7 mouse cellular contexts compared by ENCODE assay signal in the genomic region with DNA sequence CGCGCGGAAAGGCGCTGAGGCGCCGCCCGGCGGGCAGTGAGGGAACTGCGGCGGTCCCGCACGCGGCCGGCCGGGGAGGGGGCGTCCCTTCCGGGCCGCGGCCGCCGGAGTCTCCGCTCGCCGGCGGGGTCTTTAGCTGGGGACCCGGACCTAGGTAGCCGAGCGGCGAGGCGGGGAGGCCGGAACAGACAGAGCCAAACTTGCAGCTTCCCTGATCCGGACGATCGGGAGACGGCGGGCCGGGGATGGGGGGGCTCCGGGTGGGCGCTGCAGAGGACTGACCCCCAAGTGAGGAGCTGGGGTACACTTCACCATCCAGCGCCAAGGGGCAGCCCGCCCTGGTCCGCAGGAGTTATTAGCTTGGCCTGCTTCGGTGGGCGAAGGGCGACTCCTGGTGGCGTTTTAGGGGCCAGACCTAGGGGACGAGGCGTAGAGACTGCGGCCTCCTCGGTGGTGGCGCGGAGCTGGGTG. TPM values are rescaled to one million over a fixed set of nuclear protein-coding genes. Genes with fewer than 3 reads are reported as not detected.
A peak's percentile ranks its signal among the peaks of the same experiment; 100 is the strongest.
DNase-seq lines count a peak whose midpoint lies in the region; ATAC-seq and TF ChIP-seq lines count a peak whose summit lies in the region.

No protein-coding gene starts in this region.

- peak overlapping the region; percentile 82 for H3K9ac ChIP-seq in embryonic facial prominence, embryonic 13.5 days
- H3K9ac ChIP-seq in limb, embryonic 14.5 days (ENCODE audit: low read depth, low read length, severe bottlenecking) = peak overlapping the region; percentile 81
- peak overlapping the region; percentile 75 for H3K9ac ChIP-seq in midbrain, postnatal 0 days (replicated peaks; ENCODE audit: low read length, poor library complexity, severe bottlenecking)

- H3K27me3 ChIP-seq in embryonic facial prominence, embryonic 13.5 days = peaks cover 55% of the 10 kb centered on the region
- H3K27me3 ChIP-seq in limb, embryonic 14.5 days (ENCODE audit: control insufficient read depth, insufficient read depth, low read length) = peaks cover 9% of the 10 kb centered on the region
- H3K27me3 ChIP-seq in midbrain, postnatal 0 days (ENCODE audit: insufficient read depth, low read length) = no peaks in the 10 kb centered on the region

- peaks cover 27% of the 10 kb centered on the region for H3K4me1 ChIP-seq in embryonic facial prominence, embryonic 13.5 days
- H3K4me1 ChIP-seq in limb, embryonic 14.5 days (ENCODE audit: control insufficient read depth, insufficient read depth, low read length) = peaks cover 7% of the 10 kb centered on the region
- H3K4me1 ChIP-seq in midbrain, postnatal 0 days (ENCODE audit: insufficient read depth, low read length) = no peaks in the 10 kb centered on the region

- no peaks in the 10 kb centered on the region for H3K36me3 ChIP-seq in embryonic facial prominence, embryonic 13.5 days
- H3K36me3 ChIP-seq in limb, embryonic 14.5 days (ENCODE audit: control insufficient read depth, insufficient read depth, low read length) = no peaks in the 10 kb centered on the region
- H3K36me3 ChIP-seq in midbrain, postnatal 0 days (ENCODE audit: insufficient read depth, low read length) = no peaks in the 10 kb centered on the region

- H3K27ac ChIP-seq in embryonic facial prominence, embryonic 13.5 days = no peak overlapping the region
- H3K27ac ChIP-seq in limb, embryonic 14.5 days (replicated peaks; ENCODE audit: low read depth, low read length) = no peak overlapping the region
- H3K27ac ChIP-seq in midbrain, postnatal 0 days (ENCODE audit: low read depth, low read length) = no peak overlapping the region

- peak; percentile 65 to 71 for DNase-seq in adrenal gland, postnatal 4 days (ENCODE audit: low spot score in 2 of 2)
- peak; percentile 79 for DNase-seq in heart, adult 8-10 months (ENCODE audit: low spot score)
- DNase-seq in kidney, adult 9 months = peak; percentile 83
- peak; percentile 86 for DNase-seq in limb, embryonic 14.5 days (ENCODE audit: low spot score)
- peak; percentile 93 for DNase-seq in midbrain, postnatal 0 days (ENCODE audit: low spot score)
- DNase-seq in spleen, postnatal 10 days (ENCODE audit: low spot score in 2 of 2) = peak; percentile 49 to 82

- no peak for TF ChIP-seq POLR2A in limb, embryonic 14.5 days (IDR thresholded peaks at IDR 0.05; ENCODE audit: borderline replicate concordance, extremely low read depth, insufficient read depth, insufficient read length)

- H3K4me2 ChIP-seq in embryonic facial prominence, embryonic 13.5 days = peak overlapping the region; percentile 98
- peak overlapping the region; percentile 99 for H3K4me2 ChIP-seq in limb, embryonic 14.5 days (replicated peaks; ENCODE audit: low read depth, low read length, severe bottlenecking)
- H3K4me2 ChIP-seq in midbrain, postnatal 0 days (ENCODE audit: low read depth, low read length, poor library complexity, severe bottlenecking) = peak overlapping the region; percentile 91

- peak; percentile 83 for ATAC-seq in embryonic facial prominence, embryonic 13.5 days (ENCODE audit: insufficient number of reproducible peaks, insufficient read depth, low FRiP score, low TSS enrichment, low read depth)
- ATAC-seq in limb, embryonic 14.5 days (ENCODE audit: low FRiP score, low read depth) = peak; percentile 91
- peak; percentile 89 for ATAC-seq in midbrain, postnatal 0 days (ENCODE audit: low FRiP score)

- WGBS in embryonic facial prominence, embryonic 13.5 days = under 1% methylated on average over 52 of the region's 52 CpGs
- WGBS in limb, embryonic 14.5 days = 2% methylated on average over 47 of the region's 52 CpGs
- 2% methylated on average over 52 of the region's 52 CpGs for WGBS in midbrain, postnatal 0 days

- no peaks in the 10 kb centered on the region for H3K9me3 ChIP-seq in embryonic facial prominence, embryonic 13.5 days
- no peaks in the 10 kb centered on the region for H3K9me3 ChIP-seq in limb, embryonic 14.5 days (ENCODE audit: control insufficient read depth, low read length)
- no peaks in the 10 kb centered on the region for H3K9me3 ChIP-seq in midbrain, postnatal 0 days (ENCODE audit: low read length)

- peak overlapping the region; percentile 71 for H3K4me3 ChIP-seq in embryonic facial prominence, embryonic 13.5 days
- peak overlapping the region; percentile 73 for H3K4me3 ChIP-seq in limb, embryonic 14.5 days (replicated peaks; ENCODE audit: low read length)
- H3K4me3 ChIP-seq in midbrain, postnatal 0 days (ENCODE audit: low read depth, low read length) = peak overlapping the region; percentile 77

- peak; percentile 90 for TF ChIP-seq CTCF in midbrain, postnatal 0 days (IDR thresholded peaks at IDR 0.05)

RNA-seq across cellular contexts. Expression of a gene that starts 0.3 kb away (rescaled TPM):
- total RNA-seq in adrenal gland, postnatal 4 days (2021) = 1 to 10 TPM; 2.2 to 2.4 TPM
- 1.9 and 2.5 TPM in 2 replicates for polyA plus RNA-seq in embryonic facial prominence, embryonic 13.5 days (2015; fragmentation: Nextera tagmentation; extraction: Ambion mirVana)
- total RNA-seq in heart, adult 8-10 months (2022) = not detected
- 2.4 and 2.7 TPM in 2 replicates for polyA plus RNA-seq in limb, embryonic 14.5 days (2012; rRNA removed)
- 0.85 and 1.5 TPM in 2 replicates for polyA plus RNA-seq in limb, embryonic 14.5 days (2014; fragmentation: Nextera tagmentation; extraction: Ambion mirVana)
- 14.8 and 17.2 TPM in 2 replicates for total RNA-seq in midbrain, postnatal 0 days (2014; rRNA removed)
- polyA plus RNA-seq in midbrain, postnatal 0 days (2015; fragmentation: Nextera tagmentation; extraction: Ambion mirVana) = 9.5 and 9.7 TPM in 2 replicates
